Mouse (Mus musculus): ENCODE results near the gene Coq8b. TPM values are rescaled to one million over a fixed set of nuclear protein-coding genes. Genes with fewer than 3 reads are reported as not detected.

Gene Coq8b
- total and polyA plus RNA-seq, 2 experiments from 2014 or later: 19.1 to 26.3 TPM

DNA sequence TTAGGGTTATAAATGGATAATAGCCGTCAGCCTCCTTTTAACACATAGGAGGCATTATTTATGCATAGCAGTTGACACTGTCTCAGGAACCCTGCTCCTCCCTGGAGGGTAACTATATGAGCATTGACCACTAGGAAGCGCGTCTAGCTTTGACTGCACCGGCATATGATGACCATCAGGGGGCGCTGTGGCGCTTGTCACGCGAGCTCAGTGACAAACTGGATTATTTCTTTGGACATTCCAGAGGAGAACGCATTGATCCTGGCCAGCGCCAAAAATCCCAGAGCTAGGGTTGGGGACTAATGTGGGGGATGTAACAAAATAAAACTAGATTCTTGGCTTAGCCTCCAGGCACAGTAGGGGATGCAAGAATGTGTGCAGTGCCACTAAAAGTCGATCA is 69.3 kb downstream of the Coq8b start:
- no peak overlapping the region for H3K27ac ChIP-seq (ENCODE audit: low read depth, low read length)
- no peak overlapping the region for H3K4me3 ChIP-seq (ENCODE audit: low read depth, low read length)
- H3K4me2 ChIP-seq (ENCODE audit: low read depth): no peak overlapping the region
- peak; percentile 95 for TF ChIP-seq CTCF (IDR thresholded peaks at IDR 0.05; ENCODE audit: low read depth)
- H3K9ac ChIP-seq: no peak overlapping the region
- ATAC-seq (peak; percentile 50), DNase-seq (peak; percentile 83)
- no peaks in the 10 kb centered on the region for H3K27me3 ChIP-seq (ENCODE audit: insufficient read depth, low read length)
- H3K9me3 ChIP-seq (ENCODE audit: low read length): no peaks in the 10 kb centered on the region
- no peaks in the 10 kb centered on the region for H3K4me1 ChIP-seq (ENCODE audit: insufficient read depth)
- WGBS: 9% methylated on average over 11 of the region's 11 CpGs
- H3K36me3 ChIP-seq (ENCODE audit: insufficient read depth): no peaks in the 10 kb centered on the region; the same call in 1 of the 2 replicates

GRCm38 (mm10) chr7:27305091-27305730 is 72.4 kb downstream of the Coq8b start:
- H3K9ac ChIP-seq: no peak overlapping the region
- H3K9me3 ChIP-seq (ENCODE audit: low read length): no peaks in the 10 kb centered on the region
- TF ChIP-seq CTCF (IDR thresholded peaks at IDR 0.05; ENCODE audit: low read depth): no peak
- H3K4me1 ChIP-seq (ENCODE audit: insufficient read depth): no peaks in the 10 kb centered on the region
- H3K27ac ChIP-seq (ENCODE audit: low read depth, low read length): no peak overlapping the region
- ATAC-seq: no peak
- H3K4me3 ChIP-seq (ENCODE audit: low read depth, low read length): no peak overlapping the region
- H3K27me3 ChIP-seq (ENCODE audit: insufficient read depth, low read length): no peaks in the 10 kb centered on the region
- no peak for DNase-seq
- 89% methylated on average over 17 of the region's 17 CpGs for WGBS
- no peak overlapping the region for H3K4me2 ChIP-seq (ENCODE audit: low read depth)
- H3K36me3 ChIP-seq (ENCODE audit: insufficient read depth): no peaks in the 10 kb centered on the region; the same call in 1 of the 2 replicates

DNA sequence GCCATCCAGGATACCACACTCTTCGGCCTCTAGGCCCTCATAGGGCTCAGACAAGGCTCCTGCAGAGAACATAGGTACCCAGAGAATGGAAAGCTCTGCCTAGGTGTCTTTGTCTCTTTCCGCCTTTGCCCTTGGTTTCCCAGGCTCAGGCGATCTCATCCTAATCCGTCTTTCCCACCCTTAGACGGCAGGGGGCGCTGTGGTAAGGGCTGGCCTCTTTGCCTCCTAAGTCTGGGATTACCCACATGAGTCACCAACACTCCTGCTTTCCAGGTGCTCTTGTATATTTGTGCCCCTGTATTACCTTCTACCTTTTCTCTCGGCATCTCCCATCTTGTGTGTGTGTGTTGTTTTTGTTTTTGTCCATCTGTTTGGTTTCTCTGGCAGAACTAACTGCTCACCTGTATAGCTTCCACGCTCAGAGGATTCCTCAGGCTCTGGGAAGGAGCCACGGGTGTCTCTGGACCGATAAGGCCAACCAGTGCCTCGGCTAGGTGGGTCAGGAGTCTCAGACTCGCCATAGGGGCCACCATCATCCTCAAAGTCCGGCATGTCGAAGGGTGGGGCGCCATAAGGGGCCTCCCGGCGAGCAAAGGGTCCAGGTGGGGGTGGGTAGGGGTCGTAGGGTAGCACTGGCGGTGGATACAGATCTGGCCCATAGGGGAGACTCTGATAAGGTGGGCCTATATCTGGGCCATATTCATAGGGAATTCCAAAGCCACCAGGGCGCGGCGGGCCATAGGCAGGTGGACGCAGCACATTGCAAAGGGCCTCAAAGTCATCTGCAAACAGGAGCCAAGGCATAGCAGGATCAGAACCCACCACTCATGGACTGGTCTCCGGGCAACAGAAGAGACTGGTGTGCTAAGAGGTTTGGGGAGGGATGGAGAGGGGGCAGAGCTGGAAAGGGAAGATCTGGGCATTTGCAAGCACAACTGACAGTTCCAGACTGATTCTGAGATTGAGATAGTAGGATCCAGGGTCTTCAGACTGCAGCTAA is 73.6 kb downstream of the Coq8b start:
- Histone ChIP-seq H3K27ac (ENCODE audit: low read depth, low read length) (no peak overlapping the region), H3K4me3 (ENCODE audit: low read depth, low read length) (no peak overlapping the region), H3K4me1 (ENCODE audit: insufficient read depth) (no peaks in the 10 kb centered on the region), H3K9me3 (ENCODE audit: low read length) (no peaks in the 10 kb centered on the region), H3K36me3 (ENCODE audit: insufficient read depth) (no peaks in the 10 kb centered on the region; the same call in 1 of the 2 replicates), H3K9ac (no peak overlapping the region), H3K27me3 (ENCODE audit: insufficient read depth, low read length) (no peaks in the 10 kb centered on the region), H3K4me2 (ENCODE audit: low read depth) (no peak overlapping the region)
- WGBS: 78% methylated on average over 24 of the region's 24 CpGs
- peak; percentile 68 for TF ChIP-seq CTCF (IDR thresholded peaks at IDR 0.05; ENCODE audit: low read depth)
- DNase-seq: peak; percentile 25
- no peak for ATAC-seq

GRCm38 (mm10) chr7:27307551-27307950 is 74.7 kb downstream of the Coq8b start:
- Histone ChIP-seq H3K27ac (ENCODE audit: low read depth, low read length) (no peak overlapping the region), H3K27me3 (ENCODE audit: insufficient read depth, low read length) (no peaks in the 10 kb centered on the region), H3K36me3 (ENCODE audit: insufficient read depth) (no peaks in the 10 kb centered on the region; the same call in 1 of the 2 replicates), H3K4me2 (ENCODE audit: low read depth) (no peak overlapping the region), H3K4me3 (ENCODE audit: low read depth, low read length) (no peak overlapping the region), H3K9me3 (ENCODE audit: low read length) (no peaks in the 10 kb centered on the region), H3K9ac (no peak overlapping the region), H3K4me1 (ENCODE audit: insufficient read depth) (no peaks in the 10 kb centered on the region)
- peak; percentile 42 for TF ChIP-seq CTCF (IDR thresholded peaks at IDR 0.05; ENCODE audit: low read depth)
- no peak for ATAC-seq
- DNase-seq: no peak
- 69% methylated on average over 9 of the region's 9 CpGs for WGBS

MicroRNA genes within 50 kb of the gene (microRNA counts, 519-probe panel; counts per million panel counts)
- microRNA mmu-miR-1191: not detected

Small RNA genes within 50 kb of the gene (microRNA-seq; reads per million reads assigned to microRNA genes)
- gene Mir1191: 0.85 to 1.9 reads per million in 2 experiments

Other genes starting within 250 kb of the Coq8b start
- gene Cyp2a12, start 203.9 kb upstream of the Coq8b start, total RNA-seq (2014; rRNA removed): not detected in 2 replicates
- gene Cyp2a12, start 203.9 kb upstream of the Coq8b start, polyA plus RNA-seq (2015; fragmentation: Nextera tagmentation; extraction: Ambion mirVana): not detected in 2 replicates
- 1.2 TPM in 1 of 2 replicates, not detected in the other for gene Cyp2f2, start 113.1 kb upstream of the Coq8b start, total RNA-seq (2014; rRNA removed)
- gene Cyp2f2, start 113.1 kb upstream of the Coq8b start, polyA plus RNA-seq (2015; fragmentation: Nextera tagmentation; extraction: Ambion mirVana): 0.13 and 0.27 TPM in 2 replicates
- gene Cyp2t4, start 79.3 kb upstream of the Coq8b start, total RNA-seq (2014; rRNA removed): not detected in 2 replicates
- gene Cyp2t4, start 79.3 kb upstream of the Coq8b start, polyA plus RNA-seq (2015; fragmentation: Nextera tagmentation; extraction: Ambion mirVana): 0.13 and 0.34 TPM in 2 replicates
- gene Egln2, start 66.2 kb upstream of the Coq8b start, total RNA-seq (2014; rRNA removed): 103 and 112 TPM in 2 replicates
- 85.6 and 88.3 TPM in 2 replicates for gene Egln2, start 66.2 kb upstream of the Coq8b start, polyA plus RNA-seq (2015; fragmentation: Nextera tagmentation; extraction: Ambion mirVana)
- 66.8 and 71.6 TPM in 2 replicates for gene Rab4b, start 54.1 kb upstream of the Coq8b start, total RNA-seq (2014; rRNA removed)
- 125 and 138 TPM in 2 replicates for gene Rab4b, start 54.1 kb upstream of the Coq8b start, polyA plus RNA-seq (2015; fragmentation: Nextera tagmentation; extraction: Ambion mirVana)
- gene Gm21983, start 51.9 kb upstream of the Coq8b start, total RNA-seq (2014; rRNA removed): not detected in 2 replicates
- gene Gm21983, start 51.9 kb upstream of the Coq8b start, polyA plus RNA-seq (2015; fragmentation: Nextera tagmentation; extraction: Ambion mirVana): not detected in 2 replicates
- gene Mia, start 51.9 kb upstream of the Coq8b start, total RNA-seq (2014; rRNA removed): 9.0 and 17.4 TPM in 2 replicates
- 22.5 and 32.8 TPM in 2 replicates for gene Mia, start 51.9 kb upstream of the Coq8b start, polyA plus RNA-seq (2015; fragmentation: Nextera tagmentation; extraction: Ambion mirVana)
- gene BC024978, start 37.2 kb upstream of the Coq8b start, total RNA-seq (2014; rRNA removed): 5.7 and 5.8 TPM in 2 replicates
- gene BC024978, start 37.2 kb upstream of the Coq8b start, polyA plus RNA-seq (2015; fragmentation: Nextera tagmentation; extraction: Ambion mirVana): 2.0 TPM in 2 replicates
- 124 and 146 TPM in 2 replicates for gene Snrpa, start 36.8 kb upstream of the Coq8b start, total RNA-seq (2014; rRNA removed)
- gene Snrpa, start 36.8 kb upstream of the Coq8b start, polyA plus RNA-seq (2015; fragmentation: Nextera tagmentation; extraction: Ambion mirVana): 165 and 169 TPM in 2 replicates
- gene Itpkc, start 4.4 kb upstream of the Coq8b start, total RNA-seq (2014; rRNA removed): 13.6 and 17.6 TPM in 2 replicates
- gene Itpkc, start 4.4 kb upstream of the Coq8b start, polyA plus RNA-seq (2015; fragmentation: Nextera tagmentation; extraction: Ambion mirVana): 4.0 and 4.4 TPM in 2 replicates
- 81.6 and 86.4 TPM in 2 replicates for gene Numbl, start 25.4 kb downstream of the Coq8b start, total RNA-seq (2014; rRNA removed)
- 47.5 and 51.7 TPM in 2 replicates for gene Numbl, start 25.4 kb downstream of the Coq8b start, polyA plus RNA-seq (2015; fragmentation: Nextera tagmentation; extraction: Ambion mirVana)
- 13.4 and 26.7 TPM in 2 replicates for gene Ltbp4, start 104.7 kb downstream of the Coq8b start, total RNA-seq (2014; rRNA removed)
- 8.3 and 11.7 TPM in 2 replicates for gene Ltbp4, start 104.7 kb downstream of the Coq8b start, polyA plus RNA-seq (2015; fragmentation: Nextera tagmentation; extraction: Ambion mirVana)
- 30.2 and 35.6 TPM in 2 replicates for gene Shkbp1, start 123.0 kb downstream of the Coq8b start, total RNA-seq (2014; rRNA removed)
- 31.8 and 33.1 TPM in 2 replicates for gene Shkbp1, start 123.0 kb downstream of the Coq8b start, polyA plus RNA-seq (2015; fragmentation: Nextera tagmentation; extraction: Ambion mirVana)
- gene Gm20479, start 124.4 kb downstream of the Coq8b start, total RNA-seq (2014; rRNA removed): not detected in 2 replicates
- gene Gm20479, start 124.4 kb downstream of the Coq8b start, polyA plus RNA-seq (2015; fragmentation: Nextera tagmentation; extraction: Ambion mirVana): not detected in 2 replicates
- 18.8 and 22.3 TPM in 2 replicates for gene Sptbn4, start 214.7 kb downstream of the Coq8b start, total RNA-seq (2014; rRNA removed)
- 2.5 and 3.8 TPM in 2 replicates for gene Sptbn4, start 214.7 kb downstream of the Coq8b start, polyA plus RNA-seq (2015; fragmentation: Nextera tagmentation; extraction: Ambion mirVana)
- gene Blvrb, start 215.0 kb downstream of the Coq8b start, total RNA-seq (2014; rRNA removed): 11.6 and 14.3 TPM in 2 replicates
- gene Blvrb, start 215.0 kb downstream of the Coq8b start, polyA plus RNA-seq (2015; fragmentation: Nextera tagmentation; extraction: Ambion mirVana): 16.3 and 18.9 TPM in 2 replicates
- 1.8 and 5.5 TPM in 2 replicates for gene Sertad3, start 240.7 kb downstream of the Coq8b start, total RNA-seq (2014; rRNA removed)
- gene Sertad3, start 240.7 kb downstream of the Coq8b start, polyA plus RNA-seq (2015; fragmentation: Nextera tagmentation; extraction: Ambion mirVana): 4.3 and 4.9 TPM in 2 replicates